Mouse (Mus musculus) frontal cortex, postnatal 36 days (tissue): ENCODE measurements around the gene Prkar1b.

Source experiments
- DNase-seq, 2 experiments: peaks; one replicate each; pipeline ENCODE4 v3.0.0; 2022; ENCODE audit warnings: low spot score in 2 of 2

Gene Prkar1b

GRCm38 (mm10) chr5:139149681-139150602, at the start of gene Prkar1b, which contains the start of gene Dnaaf5:
Gene Prkar1b (minus strand): TSS chr5:139150001.
Gene Dnaaf5 (plus strand): TSS chr5:139150223.
- DNase-seq: peak; percentile 96

- no peak for DNase-seq
These were observed 49.8 kb upstream of the Prkar1b start for GRCm38 (mm10) chr5:139199636-139199994.

GRCm38 (mm10) chr5:139198779-139199178, 49.0 kb upstream of the Prkar1b start:
- DNase-seq: no peak

DNA sequence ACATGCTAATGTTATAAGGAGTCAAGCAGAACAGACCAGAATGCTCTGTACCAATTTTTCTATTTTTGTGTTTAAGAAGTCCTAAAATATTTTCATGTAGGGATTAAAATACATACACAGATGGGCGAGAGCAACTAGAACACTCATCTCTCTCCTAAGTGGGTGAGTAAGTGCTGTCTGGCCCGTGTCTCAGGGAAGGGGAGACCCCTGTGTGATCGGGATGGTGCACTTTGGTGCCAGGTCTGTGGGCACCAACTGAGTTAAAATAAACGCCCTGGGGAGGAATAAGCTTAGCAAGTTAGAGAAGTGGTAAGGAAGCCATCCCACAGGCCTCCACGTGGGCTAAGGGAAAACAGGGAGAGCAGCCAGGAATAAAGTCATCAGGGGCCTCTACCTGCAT, 41.2 kb upstream of the Prkar1b start:
- peak; percentile 42 to 64 for DNase-seq

DNA sequence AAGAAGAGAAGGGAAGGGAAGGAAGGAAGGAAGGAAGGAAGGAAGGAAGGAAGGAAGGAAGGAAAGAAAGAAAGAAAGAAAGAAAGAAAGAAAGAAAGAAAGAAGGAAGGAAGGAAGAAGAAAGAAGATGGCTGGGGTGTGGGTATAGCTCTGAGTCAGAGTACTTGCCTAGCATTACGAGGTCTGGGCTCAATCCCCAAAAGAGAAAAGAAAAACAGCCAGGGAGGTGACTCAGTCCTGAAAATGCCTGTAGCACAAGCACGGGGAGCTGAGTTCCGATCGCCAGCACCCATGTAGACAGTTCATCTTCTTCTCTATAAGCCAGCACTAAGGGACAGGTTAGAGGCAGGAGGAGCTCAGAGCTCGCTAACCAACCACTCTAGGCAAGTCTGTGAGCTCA, 39.9 kb upstream of the Prkar1b start:
- DNase-seq: no peak

- no peak for DNase-seq
These were observed 35.1 kb upstream of the Prkar1b start for GRCm38 (mm10) chr5:139184897-139185296.

GRCm38 (mm10) chr5:139183601-139184000, 33.8 kb upstream of the Prkar1b start:
- DNase-seq: no peak

DNA sequence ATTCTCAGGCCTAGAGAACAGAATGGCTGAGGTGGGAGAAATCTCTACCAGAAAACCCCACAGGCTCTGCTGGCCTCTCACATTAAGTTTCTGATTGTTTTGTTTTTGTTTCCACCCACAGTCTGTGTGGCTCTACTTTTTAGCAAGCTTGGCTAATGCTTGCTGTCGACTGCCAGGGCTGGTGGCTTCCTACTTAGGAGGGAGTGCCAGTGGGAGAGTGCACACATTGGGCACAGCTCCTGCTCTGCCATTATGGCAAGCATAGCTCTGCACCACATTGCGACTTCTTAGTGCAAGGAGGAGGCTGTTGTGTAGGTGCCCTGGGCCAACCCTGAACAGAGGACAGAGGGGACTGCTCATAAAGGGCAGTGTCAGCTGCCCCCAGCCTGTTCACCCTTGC, 33.3 kb upstream of the Prkar1b start:
- DNase-seq: no peak

DNA sequence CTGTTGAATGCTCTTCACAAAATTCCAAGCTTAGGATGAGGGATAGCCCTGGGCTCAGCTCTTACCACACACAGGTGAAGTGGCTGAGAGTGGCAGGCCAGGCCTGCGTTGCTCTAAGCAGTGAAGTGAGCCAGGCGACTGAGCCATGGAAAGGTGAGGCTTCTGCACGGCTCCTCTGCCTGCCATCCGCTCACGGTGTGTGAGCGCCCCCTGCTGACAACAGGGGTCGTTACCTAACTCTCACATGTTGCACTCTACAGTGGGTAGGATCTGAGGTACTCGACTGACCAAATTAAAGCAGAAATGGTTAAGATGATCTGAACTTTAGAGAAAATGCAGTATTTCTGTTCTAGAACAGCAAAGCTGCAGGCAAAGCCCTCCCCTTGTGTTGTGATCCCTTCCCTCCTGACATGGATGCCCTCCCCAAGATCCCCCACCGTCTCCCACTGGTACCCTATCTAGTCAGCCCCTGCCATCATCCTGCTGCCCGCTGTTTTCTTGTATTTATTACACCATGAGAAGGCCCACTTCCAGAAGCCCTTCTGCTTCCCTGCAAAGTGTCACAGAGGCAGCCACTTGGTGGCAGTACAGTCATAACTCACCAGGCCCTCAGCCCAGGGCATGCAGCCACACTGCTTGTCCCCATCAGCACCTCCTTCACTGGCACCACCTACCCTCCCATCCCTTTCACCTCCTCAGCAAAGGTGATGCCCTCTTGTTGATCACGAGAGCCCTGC, 29.3 kb upstream of the Prkar1b start:
- DNase-seq: peak; percentile 75 to 79

GRCm38 (mm10) chr5:139174556-139175547, 25.1 kb upstream of the Prkar1b start:
- no peak for DNase-seq

- no peak for DNase-seq
These were observed 24.3 kb upstream of the Prkar1b start for GRCm38 (mm10) chr5:139174141-139174540.

GRCm38 (mm10) chr5:139171929-139172328, 22.1 kb upstream of the Prkar1b start:
- DNase-seq: no peak

DNA sequence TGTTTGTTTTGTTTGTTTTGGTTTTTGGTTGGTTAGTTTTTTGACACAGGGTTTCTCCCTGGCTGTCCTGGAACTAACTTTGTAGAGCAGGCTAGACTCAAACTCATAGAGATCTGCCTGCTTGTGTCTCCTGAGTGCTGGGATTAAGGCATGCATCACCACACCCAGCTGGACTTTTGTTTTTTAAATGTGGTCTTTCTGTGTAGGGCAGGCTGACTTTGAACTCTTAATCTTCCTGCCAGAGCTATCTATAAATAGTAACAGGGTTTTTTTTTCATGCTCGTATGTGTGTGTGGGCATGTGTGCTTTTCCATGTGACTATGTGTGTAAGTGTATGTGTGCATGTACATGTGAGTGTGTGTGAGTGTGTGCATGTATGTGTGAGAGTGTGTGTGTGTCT, 17.7 kb upstream of the Prkar1b start:
- no peak for DNase-seq

- DNase-seq: no peak
These were observed 17.1 kb upstream of the Prkar1b start for GRCm38 (mm10) chr5:139166781-139167361.

- no peak for DNase-seq
These were observed 11.8 kb upstream of the Prkar1b start for GRCm38 (mm10) chr5:139161632-139162031.

GRCm38 (mm10) chr5:139160899-139161298, 11.1 kb upstream of the Prkar1b start:
- DNase-seq: no peak

DNA sequence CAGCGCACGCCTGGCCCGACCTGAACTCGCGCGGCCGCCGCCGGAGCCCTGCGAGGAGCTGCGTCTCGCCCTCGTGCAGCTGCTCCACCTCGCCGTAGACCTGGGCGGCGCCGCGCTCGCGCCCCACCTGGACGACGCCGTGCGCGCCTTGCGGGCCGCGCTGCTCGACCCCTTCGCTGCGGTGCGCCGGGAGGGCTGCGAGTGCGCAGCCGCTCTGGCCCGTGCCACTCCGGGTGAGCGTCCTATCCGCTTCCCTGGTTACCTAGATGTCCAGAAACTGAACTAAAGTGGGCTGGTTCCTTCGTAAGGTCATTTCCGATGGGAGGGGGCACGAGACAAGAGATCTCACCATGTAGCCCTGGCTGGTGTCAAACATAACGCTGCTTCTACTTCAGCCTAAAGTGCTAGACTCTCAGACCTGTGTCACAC, 816 bp upstream of the Prkar1b start:
- no peak for DNase-seq

DNA sequence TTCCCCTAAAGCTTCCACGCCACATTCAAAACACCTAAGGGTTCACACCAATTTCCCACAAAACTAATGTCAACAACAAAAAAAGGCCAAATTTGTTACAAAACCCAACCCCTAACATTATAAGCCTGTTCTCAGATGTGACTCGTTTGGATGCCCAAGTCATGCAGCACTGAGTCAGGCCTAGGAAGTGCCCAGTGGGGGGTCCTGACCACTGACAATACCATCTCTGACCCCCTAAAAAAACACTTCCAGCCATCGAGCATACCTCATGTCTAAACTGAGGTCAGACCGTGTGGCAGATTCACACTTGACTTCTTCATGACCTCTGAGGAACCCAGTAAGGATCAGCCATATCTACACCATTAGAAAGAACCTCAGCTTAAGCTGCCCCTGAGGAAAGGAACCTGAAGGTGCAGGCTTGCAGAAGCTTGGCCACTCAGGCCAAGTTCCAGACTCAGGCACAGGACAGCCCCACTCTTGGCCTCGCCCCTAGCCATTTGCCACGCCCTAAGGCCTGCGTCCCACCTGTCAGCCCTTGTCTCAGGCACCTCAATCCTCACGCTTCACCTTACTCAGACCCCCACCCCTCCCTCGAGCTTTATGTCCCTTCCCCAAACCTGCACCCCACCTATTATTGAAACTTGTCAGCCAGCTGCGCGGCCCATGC, 662 bp downstream of the Prkar1b start:
- no peak for DNase-seq

DNA sequence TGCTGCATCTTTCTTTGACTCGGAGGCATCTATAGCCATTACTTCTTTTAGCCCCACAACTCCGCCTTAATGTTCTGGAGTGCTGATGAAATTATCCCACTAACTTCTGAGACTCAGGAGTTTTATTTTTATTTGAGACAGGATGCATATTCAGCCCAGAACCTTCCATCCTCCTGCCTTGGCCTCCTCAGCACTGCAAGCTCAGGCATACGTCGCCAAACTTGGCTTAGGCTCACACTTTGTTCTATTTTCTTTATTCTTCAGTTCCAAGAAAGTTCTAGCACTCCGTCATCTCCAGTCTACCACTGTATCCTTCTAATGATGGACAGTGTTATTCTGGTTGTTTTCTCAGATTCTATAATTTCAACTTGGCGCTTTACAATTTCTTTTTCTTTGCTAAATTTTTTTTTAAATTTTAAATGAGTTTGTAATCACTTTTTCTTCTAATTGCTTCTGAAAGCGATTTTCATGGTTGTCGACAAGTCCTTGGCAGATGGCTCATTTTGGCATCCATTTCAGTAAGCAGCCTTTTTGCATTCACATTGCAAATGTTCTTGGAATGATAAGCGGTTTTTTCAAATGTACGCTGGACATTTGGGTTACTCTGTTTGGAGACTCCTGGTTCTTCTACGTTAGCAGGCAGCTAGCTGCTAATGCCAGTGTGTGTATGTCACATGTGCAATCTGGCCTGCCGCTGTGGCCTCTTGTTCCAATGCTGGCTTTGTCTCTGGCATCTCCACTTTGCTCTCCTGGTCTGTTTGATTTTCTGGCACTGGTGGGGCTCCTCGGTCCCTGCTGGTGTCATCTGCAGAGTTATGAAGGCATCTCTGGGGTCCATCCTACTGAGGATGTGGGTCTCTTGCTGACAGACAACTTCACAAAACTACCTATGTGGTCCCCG, 2.4 kb downstream of the Prkar1b start:
- DNase-seq: no peak
